Mouse (Mus musculus): ENCODE measurements around the gene Brd7. TPM values are rescaled to one million over a fixed set of nuclear protein-coding genes. Genes with fewer than 3 reads are reported as not detected.

The Brd7 gene
- polyA plus RNA-seq, 1 experiment = 151 TPM

DNA sequence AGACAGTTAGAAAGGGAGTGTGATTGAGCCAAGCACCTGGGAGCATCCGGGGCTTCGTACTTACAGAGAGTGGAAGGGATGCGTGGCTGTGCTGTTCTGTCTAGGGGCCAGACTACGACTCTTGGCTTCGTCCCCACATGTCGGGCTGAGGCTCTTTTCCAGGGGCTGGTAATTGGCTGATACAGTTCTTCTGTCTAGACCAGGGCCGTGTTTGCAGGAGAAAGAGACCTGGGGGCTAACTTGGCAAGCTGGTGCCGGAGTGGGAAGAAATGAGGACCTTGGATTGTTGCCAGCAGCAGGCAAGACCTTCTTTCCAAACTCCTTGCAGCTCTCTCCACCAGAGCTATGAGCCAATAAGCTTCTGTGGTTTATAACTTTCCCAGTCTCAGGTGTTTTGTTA lies 25.9 kb upstream of the Brd7 start:
- no peaks in the 10 kb centered on the region for H3K4me1 ChIP-seq (ENCODE audit: control insufficient read depth, insufficient read depth, low read length)
- WGBS = 86% methylated on average over 8 of the region's 8 CpGs
- H3K4me3 ChIP-seq (replicated peaks; ENCODE audit: control insufficient read depth, low read depth, low read length) = no peak overlapping the region
- TF ChIP-seq CTCF (IDR thresholded peaks at IDR 0.05; ENCODE audit: control insufficient read depth, insufficient read depth, low read length) = no peak
- no peak for TF ChIP-seq POLR2A (IDR thresholded peaks at IDR 0.05; ENCODE audit: borderline replicate concordance, control insufficient read depth, low read depth, low read length)
- H3K27ac ChIP-seq (ENCODE audit: control insufficient read depth, insufficient read depth, low read depth, low read length, poor library complexity) = no peak overlapping the region

DNA sequence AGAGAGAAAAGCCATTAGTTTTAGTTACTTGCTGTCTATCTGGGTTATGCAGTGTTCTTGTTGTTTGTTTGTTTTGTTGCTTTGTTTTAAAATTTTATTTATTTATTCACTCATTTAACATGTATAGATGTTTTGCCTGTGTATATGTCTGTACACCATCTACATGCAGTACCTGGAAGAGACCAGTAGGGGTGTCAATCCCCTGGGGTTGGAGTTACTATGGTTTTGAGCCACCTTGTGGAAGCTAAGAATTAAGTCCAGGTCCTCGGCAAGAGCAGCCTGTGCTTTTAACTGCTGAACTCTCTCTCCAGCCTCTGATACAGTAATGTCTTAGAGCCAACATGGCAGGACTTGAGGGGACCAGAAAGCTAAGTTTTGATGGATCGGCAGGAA lies 21.2 kb upstream of the Brd7 start:
- WGBS = 83% methylated on average over 2 of the region's 2 CpGs
- H3K4me3 ChIP-seq (replicated peaks; ENCODE audit: control insufficient read depth, low read depth, low read length) = no peak overlapping the region
- peaks cover 2% of the 10 kb centered on the region; the same call in 1 of the 2 replicates for H3K4me1 ChIP-seq (ENCODE audit: control insufficient read depth, insufficient read depth, low read length)
- no peak overlapping the region for H3K27ac ChIP-seq (ENCODE audit: control insufficient read depth, insufficient read depth, low read depth, low read length, poor library complexity)
- TF ChIP-seq CTCF (IDR thresholded peaks at IDR 0.05; ENCODE audit: control insufficient read depth, insufficient read depth, low read length) (no peak), POLR2A (IDR thresholded peaks at IDR 0.05; ENCODE audit: borderline replicate concordance, control insufficient read depth, low read depth, low read length) (no peak)

DNA sequence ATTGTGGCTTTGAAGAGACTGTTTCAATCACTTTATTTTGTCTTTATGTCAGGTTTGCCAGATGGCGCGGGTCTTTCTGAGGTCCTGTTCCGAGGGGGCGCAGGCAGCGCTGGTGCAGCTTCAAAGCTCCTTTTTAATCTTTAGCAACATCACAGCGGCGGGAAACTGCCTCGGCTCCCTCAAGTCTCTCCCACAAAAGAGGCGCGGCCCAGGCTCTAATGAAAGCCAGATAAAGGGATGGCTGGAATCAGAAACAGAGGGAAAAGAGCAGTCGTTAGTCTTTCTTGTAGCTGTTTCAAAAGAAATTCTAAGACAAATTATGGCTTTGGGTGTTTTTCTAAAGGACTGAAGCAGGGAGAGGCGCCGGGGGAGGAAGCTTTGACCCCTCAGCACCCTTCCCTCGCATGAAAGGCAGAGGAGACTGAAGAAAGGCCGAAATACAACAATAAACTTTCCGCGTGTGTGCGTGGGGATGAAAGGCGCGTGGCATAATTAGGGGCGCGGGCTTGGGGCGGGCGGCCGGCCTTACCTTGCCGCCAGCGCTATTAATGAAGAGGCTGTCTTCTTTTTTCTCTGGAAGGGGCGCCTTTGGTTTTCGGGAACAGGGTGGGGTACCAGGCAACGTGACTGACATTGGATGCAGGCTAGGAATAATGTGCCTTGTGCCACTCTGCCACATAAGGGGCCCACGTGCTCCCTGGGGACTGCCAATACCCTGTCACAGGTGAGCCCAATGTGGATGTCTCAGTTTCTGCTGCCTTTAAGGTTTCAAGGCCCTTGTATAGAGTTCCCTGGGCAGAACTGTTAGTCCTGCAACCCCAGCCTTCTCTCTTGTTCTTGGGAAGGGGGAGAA lies 20.5 kb upstream of the Brd7 start:
- H3K4me3 ChIP-seq (replicated peaks; ENCODE audit: control insufficient read depth, low read depth, low read length) = no peak overlapping the region
- H3K27ac ChIP-seq (ENCODE audit: control insufficient read depth, insufficient read depth, low read depth, low read length, poor library complexity) = no peak overlapping the region
- no peak for TF ChIP-seq POLR2A (IDR thresholded peaks at IDR 0.05; ENCODE audit: borderline replicate concordance, control insufficient read depth, low read depth, low read length)
- no peak for TF ChIP-seq CTCF (IDR thresholded peaks at IDR 0.05; ENCODE audit: control insufficient read depth, insufficient read depth, low read length)
- peaks cover 2% of the 10 kb centered on the region; the same call in 1 of the 2 replicates for H3K4me1 ChIP-seq (ENCODE audit: control insufficient read depth, insufficient read depth, low read length)
- WGBS = 82% methylated on average over 31 of the region's 31 CpGs

DNA sequence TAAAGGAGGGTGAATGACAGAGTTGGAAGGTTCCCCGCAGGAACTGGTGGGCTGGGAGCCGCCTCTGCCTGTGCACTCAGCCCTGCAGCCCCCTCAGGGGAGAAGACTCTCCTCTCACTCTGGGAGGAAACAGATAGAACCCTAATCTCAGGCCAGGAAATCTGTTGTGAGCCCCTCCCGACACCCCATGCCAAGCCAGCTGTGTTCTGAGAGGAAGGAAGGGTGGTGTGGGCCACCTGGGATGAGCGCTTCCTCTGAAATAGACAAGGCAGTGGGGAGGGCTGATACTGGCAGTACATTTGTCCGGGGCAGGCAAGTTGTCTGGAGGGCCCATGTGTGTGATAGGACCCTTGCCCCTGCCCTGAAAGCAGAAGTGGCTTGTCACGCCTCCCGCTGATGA lies 18.5 kb upstream of the Brd7 start:
- no peak overlapping the region for H3K4me3 ChIP-seq (replicated peaks; ENCODE audit: control insufficient read depth, low read depth, low read length)
- H3K27ac ChIP-seq (ENCODE audit: control insufficient read depth, insufficient read depth, low read depth, low read length, poor library complexity) = no peak overlapping the region
- WGBS = 1% methylated on average over 7 of the region's 7 CpGs
- TF ChIP-seq CTCF (IDR thresholded peaks at IDR 0.05; ENCODE audit: control insufficient read depth, insufficient read depth, low read length) (no peak), POLR2A (IDR thresholded peaks at IDR 0.05; ENCODE audit: borderline replicate concordance, control insufficient read depth, low read depth, low read length) (no peak)
- peaks cover 2% of the 10 kb centered on the region; the same call in 1 of the 2 replicates for H3K4me1 ChIP-seq (ENCODE audit: control insufficient read depth, insufficient read depth, low read length)

DNA sequence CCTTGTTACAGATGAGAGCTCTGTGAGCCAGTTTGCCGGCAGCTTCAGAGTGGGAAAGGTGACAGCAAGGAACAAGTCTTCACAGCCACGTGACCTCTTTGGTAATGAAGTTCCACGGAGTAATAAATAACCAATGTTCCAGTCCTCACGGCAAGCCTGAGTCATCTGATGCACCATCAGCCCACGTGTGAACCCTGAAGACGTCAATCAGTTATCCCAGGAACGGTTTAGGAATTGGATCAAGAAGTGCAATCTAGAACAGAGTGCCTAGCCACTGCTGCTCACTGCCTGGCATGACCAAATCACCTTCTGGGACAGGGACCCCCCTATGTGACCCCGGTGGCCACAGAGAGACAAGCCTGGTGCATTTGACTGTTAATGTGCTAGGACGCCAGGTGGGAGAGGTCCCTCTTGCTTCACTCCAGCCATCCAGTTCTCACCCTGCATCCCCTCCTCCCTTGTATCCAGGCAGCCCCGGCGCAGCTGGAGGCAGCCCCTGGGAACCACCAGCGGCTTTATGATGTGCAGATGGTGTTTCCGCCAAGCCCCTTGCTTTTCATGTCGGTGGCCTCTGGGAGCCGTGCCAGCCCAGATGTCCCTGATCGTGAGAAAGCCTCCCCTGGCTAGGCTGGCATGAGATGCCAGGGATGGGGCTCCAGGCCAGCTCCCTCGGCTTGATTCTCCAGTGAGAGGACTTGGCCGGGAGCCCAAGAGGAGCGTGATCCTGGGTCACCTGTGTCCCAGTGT lies 15.0 kb upstream of the Brd7 start:
- TF ChIP-seq POLR2A (IDR thresholded peaks at IDR 0.05; ENCODE audit: borderline replicate concordance, control insufficient read depth, low read depth, low read length) (no peak), CTCF (IDR thresholded peaks at IDR 0.05; ENCODE audit: control insufficient read depth, insufficient read depth, low read length) (no peak)
- Histone ChIP-seq H3K4me3 (replicated peaks; ENCODE audit: control insufficient read depth, low read depth, low read length) (no peak overlapping the region), H3K4me1 (ENCODE audit: control insufficient read depth, insufficient read depth, low read length) (peaks cover 2% of the 10 kb centered on the region; the same call in 1 of the 2 replicates), H3K27ac (ENCODE audit: control insufficient read depth, insufficient read depth, low read depth, low read length, poor library complexity) (no peak overlapping the region)
- 55% methylated on average over 19 of the region's 19 CpGs for WGBS

DNA sequence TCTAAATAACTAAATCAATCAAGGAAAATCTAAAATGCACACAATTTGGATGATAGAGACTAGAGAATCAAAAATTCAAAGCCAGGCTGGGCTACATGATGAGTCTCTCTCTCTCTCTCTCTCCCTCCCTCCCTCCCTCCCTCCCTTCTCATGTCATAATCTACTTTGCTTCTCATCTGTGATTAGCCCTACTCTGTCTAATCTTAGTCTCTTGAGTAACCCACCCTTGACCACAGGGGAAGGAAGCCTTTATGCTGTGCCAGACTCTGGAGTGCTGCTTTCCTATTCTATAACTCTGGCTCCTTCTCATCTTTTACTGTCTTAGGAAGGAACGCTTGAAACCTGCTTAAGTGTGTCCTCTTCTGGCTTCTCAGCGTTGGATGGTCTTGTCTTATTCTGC lies 9.5 kb upstream of the Brd7 start:
- WGBS = 38% methylated on average over 2 of the region's 2 CpGs
- TF ChIP-seq POLR2A (IDR thresholded peaks at IDR 0.05; ENCODE audit: borderline replicate concordance, control insufficient read depth, low read depth, low read length) (no peak), CTCF (IDR thresholded peaks at IDR 0.05; ENCODE audit: control insufficient read depth, insufficient read depth, low read length) (no peak)
- Histone ChIP-seq H3K4me3 (replicated peaks; ENCODE audit: control insufficient read depth, low read depth, low read length) (no peak overlapping the region), H3K4me1 (ENCODE audit: control insufficient read depth, insufficient read depth, low read length) (no peaks in the 10 kb centered on the region), H3K27ac (ENCODE audit: control insufficient read depth, insufficient read depth, low read depth, low read length, poor library complexity) (no peak overlapping the region)

DNA sequence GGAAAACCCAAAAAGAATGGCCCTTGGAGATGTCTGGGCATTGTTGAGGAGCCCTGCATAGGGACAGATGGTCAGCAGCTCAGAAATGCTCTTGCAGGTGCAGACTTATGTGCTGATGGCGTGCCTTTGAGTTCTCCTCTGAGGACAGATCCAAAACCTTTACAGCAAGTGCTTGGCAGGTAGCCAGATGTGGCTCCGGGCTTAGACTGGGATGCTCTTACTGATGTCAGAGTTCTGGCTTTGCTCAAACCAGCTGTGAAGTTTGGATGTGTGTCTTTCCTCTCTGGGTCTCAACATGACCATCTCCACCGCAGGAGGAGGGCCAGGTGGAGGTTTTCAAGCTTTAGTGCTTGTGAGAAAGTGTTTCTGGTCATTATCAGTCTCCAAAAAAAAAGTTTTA lies 7.8 kb upstream of the Brd7 start:
- Histone ChIP-seq H3K4me3 (replicated peaks; ENCODE audit: control insufficient read depth, low read depth, low read length) (no peak overlapping the region), H3K27ac (ENCODE audit: control insufficient read depth, insufficient read depth, low read depth, low read length, poor library complexity) (no peak overlapping the region), H3K4me1 (ENCODE audit: control insufficient read depth, insufficient read depth, low read length) (no peaks in the 10 kb centered on the region)
- 77% methylated on average over 3 of the region's 3 CpGs for WGBS
- TF ChIP-seq POLR2A (IDR thresholded peaks at IDR 0.05; ENCODE audit: borderline replicate concordance, control insufficient read depth, low read depth, low read length) = no peak
- no peak for TF ChIP-seq CTCF (IDR thresholded peaks at IDR 0.05; ENCODE audit: control insufficient read depth, insufficient read depth, low read length)

DNA sequence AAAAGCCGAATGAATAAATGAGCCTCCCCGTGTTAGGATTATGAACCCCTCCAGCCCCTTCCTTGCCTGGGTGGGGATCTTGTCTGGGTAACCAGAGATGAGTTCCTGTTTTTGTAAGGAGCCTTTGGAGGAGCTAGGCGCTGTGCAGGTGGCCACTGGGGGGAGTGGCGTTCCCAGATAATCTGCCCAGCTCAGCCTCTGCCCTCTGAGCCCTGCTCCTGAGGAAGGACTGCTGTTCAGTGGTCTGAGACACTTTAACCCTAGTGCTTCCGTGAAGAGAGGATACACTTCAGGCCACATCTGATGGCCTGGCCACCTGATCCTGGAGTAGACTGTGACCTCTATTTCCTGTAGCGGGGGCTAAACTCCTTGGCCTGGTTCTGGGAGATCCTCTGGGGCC lies 7.2 kb upstream of the Brd7 start:
- H3K4me3 ChIP-seq (replicated peaks; ENCODE audit: control insufficient read depth, low read depth, low read length) = no peak overlapping the region
- H3K27ac ChIP-seq (ENCODE audit: control insufficient read depth, insufficient read depth, low read depth, low read length, poor library complexity) = no peak overlapping the region
- no peaks in the 10 kb centered on the region for H3K4me1 ChIP-seq (ENCODE audit: control insufficient read depth, insufficient read depth, low read length)
- 19% methylated on average over 6 of the region's 6 CpGs for WGBS
- peak; percentile 29; the same call in 1 of the 2 replicates for TF ChIP-seq CTCF (IDR thresholded peaks at IDR 0.05; ENCODE audit: control insufficient read depth, insufficient read depth, low read length)
- TF ChIP-seq POLR2A (IDR thresholded peaks at IDR 0.05; ENCODE audit: borderline replicate concordance, control insufficient read depth, low read depth, low read length) = no peak
